Mouse (Mus musculus): ENCODE results near the gene Tmc5. TPM values are rescaled to one million over a fixed set of nuclear protein-coding genes. Genes with fewer than 3 reads are reported as not detected.

The Tmc5 gene
- total and polyA plus RNA-seq, 2 experiments from 2014 or later, result 0.14 TPM; not detected in 1

DNA sequence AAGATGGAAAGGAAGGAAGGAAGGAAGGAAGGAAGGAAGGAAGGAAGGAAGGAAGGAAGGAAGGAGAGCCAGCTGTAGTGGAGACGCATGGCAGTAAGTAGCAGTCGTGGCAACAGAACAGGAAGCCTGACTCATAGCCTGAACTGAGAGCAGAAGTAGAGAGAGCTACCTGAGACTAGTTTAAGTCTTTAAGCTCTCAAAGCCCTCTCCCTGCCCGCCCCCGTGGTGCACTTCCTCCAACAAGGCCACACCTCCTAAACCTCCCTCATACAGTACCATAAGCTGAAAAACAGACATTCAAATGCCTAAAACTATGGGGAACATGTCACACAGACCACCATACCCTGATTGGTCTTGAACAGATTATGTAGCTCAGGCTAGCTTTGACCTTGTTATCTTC, 40.4 kb downstream of the Tmc5 start:
- H3K4me1 ChIP-seq (ENCODE audit: control insufficient read depth, insufficient read depth), result no peaks in the 10 kb centered on the region
- ATAC-seq (ENCODE audit: insufficient read depth, low read depth) (no peak), DNase-seq (ENCODE audit: low spot score) (no peak)
- no peak overlapping the region for H3K4me3 ChIP-seq (ENCODE audit: low read depth, low read length)
- no peaks in the 10 kb centered on the region; the same call in 1 of the 2 replicates for H3K9me3 ChIP-seq (replicated peaks; ENCODE audit: control insufficient read depth, low read length)
- H3K36me3 ChIP-seq (replicated peaks; ENCODE audit: control insufficient read depth, insufficient read depth, low read length), result no peaks in the 10 kb centered on the region
- H3K9ac ChIP-seq (replicated peaks; ENCODE audit: low read depth, low read length), result no peak overlapping the region
- no peak for TF ChIP-seq EP300 (IDR thresholded peaks at IDR 0.05; ENCODE audit: low read depth)
- no peak for TF ChIP-seq CTCF (IDR thresholded peaks at IDR 0.05; ENCODE audit: low read depth)
- H3K27ac ChIP-seq (ENCODE audit: low read depth), result no peak overlapping the region
- no peak overlapping the region for H3K4me2 ChIP-seq (ENCODE audit: low read depth, low read length)
- WGBS, result 38% methylated on average over 4 of the region's 4 CpGs
- H3K27me3 ChIP-seq (ENCODE audit: control insufficient read depth, insufficient read depth, low read length), result no peaks in the 10 kb centered on the region

DNA sequence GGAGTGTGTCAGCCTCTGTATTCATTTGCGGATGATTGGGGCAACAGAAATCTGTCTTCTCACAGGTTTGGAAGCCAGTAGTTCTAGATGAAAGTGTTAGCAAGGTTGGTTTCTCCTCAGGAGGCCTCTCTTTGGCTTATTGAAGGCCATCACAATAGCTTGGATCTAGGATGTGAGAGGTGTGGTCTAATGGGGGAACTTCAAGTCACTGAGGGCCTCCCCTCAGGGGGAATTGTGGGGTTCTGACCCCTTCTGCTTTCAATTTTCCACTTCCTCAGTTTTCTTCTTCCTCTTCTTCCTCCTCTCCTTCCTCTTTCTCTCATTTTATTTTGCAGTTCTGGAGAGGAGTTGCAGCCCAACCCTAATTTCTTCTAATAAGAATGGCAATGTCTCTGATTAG, 49.1 kb downstream of the Tmc5 start:
- no peak overlapping the region for H3K9ac ChIP-seq (replicated peaks; ENCODE audit: low read depth, low read length)
- H3K4me1 ChIP-seq (ENCODE audit: control insufficient read depth, insufficient read depth), result no peaks in the 10 kb centered on the region
- peaks cover 22% of the 10 kb centered on the region for H3K27me3 ChIP-seq (ENCODE audit: control insufficient read depth, insufficient read depth, low read length)
- H3K9me3 ChIP-seq (replicated peaks; ENCODE audit: control insufficient read depth, low read length), result no peaks in the 10 kb centered on the region; the same call in 1 of the 2 replicates
- H3K4me3 ChIP-seq (ENCODE audit: low read depth, low read length), result no peak overlapping the region
- TF ChIP-seq CTCF (IDR thresholded peaks at IDR 0.05; ENCODE audit: low read depth) (no peak), EP300 (IDR thresholded peaks at IDR 0.05; ENCODE audit: low read depth) (no peak)
- H3K36me3 ChIP-seq (replicated peaks; ENCODE audit: control insufficient read depth, insufficient read depth, low read length), result no peaks in the 10 kb centered on the region
- no peak for DNase-seq (ENCODE audit: low spot score)
- H3K27ac ChIP-seq (ENCODE audit: low read depth), result no peak overlapping the region
- H3K4me2 ChIP-seq (ENCODE audit: low read depth, low read length), result no peak overlapping the region
- ATAC-seq (ENCODE audit: insufficient read depth, low read depth), result no peak
- 89% methylated on average over 1 of the region's 1 CpGs for WGBS

- no peak for DNase-seq (ENCODE audit: low spot score)
- Histone ChIP-seq H3K36me3 (replicated peaks; ENCODE audit: control insufficient read depth, insufficient read depth, low read length) (no peaks in the 10 kb centered on the region), H3K4me3 (ENCODE audit: low read depth, low read length) (no peak overlapping the region), H3K9ac (replicated peaks; ENCODE audit: low read depth, low read length) (no peak overlapping the region), H3K4me2 (ENCODE audit: low read depth, low read length) (no peak overlapping the region), H3K27ac (ENCODE audit: low read depth) (no peak overlapping the region), H3K4me1 (ENCODE audit: control insufficient read depth, insufficient read depth) (no peaks in the 10 kb centered on the region), H3K9me3 (replicated peaks; ENCODE audit: control insufficient read depth, low read length) (no peaks in the 10 kb centered on the region), H3K27me3 (ENCODE audit: control insufficient read depth, insufficient read depth, low read length) (peaks cover 22% of the 10 kb centered on the region)
- WGBS, result 69% methylated on average over 7 of the region's 7 CpGs
- no peak for TF ChIP-seq CTCF (IDR thresholded peaks at IDR 0.05; ENCODE audit: low read depth)
- TF ChIP-seq EP300 (IDR thresholded peaks at IDR 0.05; ENCODE audit: low read depth), result no peak
- ATAC-seq (ENCODE audit: insufficient read depth, low read depth), result no peak
Measured at GRCm38 (mm10) chr7:118649328-118649727, 52.2 kb downstream of the Tmc5 start.

- no peak for DNase-seq (ENCODE audit: low spot score)
- no peak overlapping the region for H3K9ac ChIP-seq (replicated peaks; ENCODE audit: low read depth, low read length)
- no peak for ATAC-seq (ENCODE audit: insufficient read depth, low read depth)
- TF ChIP-seq CTCF (IDR thresholded peaks at IDR 0.05; ENCODE audit: low read depth), result no peak
- no peak for TF ChIP-seq EP300 (IDR thresholded peaks at IDR 0.05; ENCODE audit: low read depth)
- no peaks in the 10 kb centered on the region for H3K36me3 ChIP-seq (replicated peaks; ENCODE audit: control insufficient read depth, insufficient read depth, low read length)
- no peaks in the 10 kb centered on the region for H3K9me3 ChIP-seq (replicated peaks; ENCODE audit: control insufficient read depth, low read length)
- H3K4me3 ChIP-seq (ENCODE audit: low read depth, low read length), result no peak overlapping the region
- no peak overlapping the region for H3K4me2 ChIP-seq (ENCODE audit: low read depth, low read length)
- no peaks in the 10 kb centered on the region for H3K4me1 ChIP-seq (ENCODE audit: control insufficient read depth, insufficient read depth)
- H3K27ac ChIP-seq (ENCODE audit: low read depth), result no peak overlapping the region
- H3K27me3 ChIP-seq (ENCODE audit: control insufficient read depth, insufficient read depth, low read length), result peaks cover 28% of the 10 kb centered on the region
- WGBS, result 75% methylated on average over 4 of the region's 4 CpGs
Measured at GRCm38 (mm10) chr7:118650119-118650518, 53.0 kb downstream of the Tmc5 start.

GRCm38 (mm10) chr7:118650891-118651290, 53.8 kb downstream of the Tmc5 start:
- Histone ChIP-seq H3K9me3 (replicated peaks; ENCODE audit: control insufficient read depth, low read length) (no peaks in the 10 kb centered on the region), H3K27me3 (ENCODE audit: control insufficient read depth, insufficient read depth, low read length) (peaks cover 27% of the 10 kb centered on the region), H3K9ac (replicated peaks; ENCODE audit: low read depth, low read length) (no peak overlapping the region), H3K4me3 (ENCODE audit: low read depth, low read length) (no peak overlapping the region), H3K4me2 (ENCODE audit: low read depth, low read length) (no peak overlapping the region), H3K36me3 (replicated peaks; ENCODE audit: control insufficient read depth, insufficient read depth, low read length) (no peaks in the 10 kb centered on the region), H3K27ac (ENCODE audit: low read depth) (no peak overlapping the region), H3K4me1 (ENCODE audit: control insufficient read depth, insufficient read depth) (no peaks in the 10 kb centered on the region)
- ATAC-seq (ENCODE audit: insufficient read depth, low read depth) (no peak), DNase-seq (ENCODE audit: low spot score) (no peak)
- TF ChIP-seq CTCF (IDR thresholded peaks at IDR 0.05; ENCODE audit: low read depth) (no peak), EP300 (IDR thresholded peaks at IDR 0.05; ENCODE audit: low read depth) (no peak)
- WGBS, result 63% methylated on average over 1 of the region's 1 CpGs

DNA sequence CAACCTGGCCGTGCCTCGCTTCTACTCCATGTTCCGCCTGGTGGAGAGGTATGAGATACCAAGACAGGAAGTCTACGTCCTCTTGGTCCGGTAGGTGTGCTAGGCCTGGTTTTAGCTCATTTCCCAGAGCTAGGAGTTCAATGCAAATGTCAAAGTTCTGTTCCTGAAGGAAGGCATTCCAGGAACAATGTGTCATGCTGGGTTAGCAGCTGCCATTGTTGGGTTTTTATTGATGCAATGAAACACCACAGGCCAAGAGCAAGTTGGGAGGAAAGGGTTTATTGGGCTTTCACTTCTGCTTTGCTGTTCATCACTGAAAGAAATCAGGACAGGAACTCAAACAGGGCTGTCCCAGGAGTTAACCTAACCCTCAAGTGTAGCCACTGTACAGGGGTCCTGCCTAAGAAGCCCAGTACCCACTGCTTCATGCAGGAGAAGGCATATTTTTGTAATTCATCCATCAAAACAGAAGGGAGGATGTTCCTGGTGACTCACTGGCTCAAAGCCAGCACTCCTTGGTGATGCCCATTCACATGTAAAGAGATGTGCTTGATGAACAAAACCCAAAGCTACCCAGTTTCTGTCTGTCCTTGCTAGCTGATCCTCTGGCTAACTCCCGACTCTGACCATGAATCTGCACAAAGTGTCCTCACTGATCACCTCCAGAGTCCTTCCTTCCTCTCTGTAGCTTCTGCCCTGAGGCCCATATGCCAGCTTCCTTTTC, 55.6 kb downstream of the Tmc5 start:
- Histone ChIP-seq H3K9ac (replicated peaks; ENCODE audit: low read depth, low read length) (no peak overlapping the region), H3K4me3 (ENCODE audit: low read depth, low read length) (no peak overlapping the region), H3K36me3 (replicated peaks; ENCODE audit: control insufficient read depth, insufficient read depth, low read length) (no peaks in the 10 kb centered on the region), H3K4me1 (ENCODE audit: control insufficient read depth, insufficient read depth) (no peaks in the 10 kb centered on the region), H3K27ac (ENCODE audit: low read depth) (no peak overlapping the region), H3K27me3 (ENCODE audit: control insufficient read depth, insufficient read depth, low read length) (peaks cover 30% of the 10 kb centered on the region; the same call in 1 of the 2 replicates), H3K4me2 (ENCODE audit: low read depth, low read length) (no peak overlapping the region), H3K9me3 (replicated peaks; ENCODE audit: control insufficient read depth, low read length) (no peaks in the 10 kb centered on the region)
- WGBS, result 74% methylated on average over 6 of the region's 6 CpGs
- TF ChIP-seq EP300 (IDR thresholded peaks at IDR 0.05; ENCODE audit: low read depth) (no peak), CTCF (IDR thresholded peaks at IDR 0.05; ENCODE audit: low read depth) (no peak)
- ATAC-seq (ENCODE audit: insufficient read depth, low read depth) (no peak), DNase-seq (ENCODE audit: low spot score) (no peak)

Measured in heart, postnatal 0 days (tissue).